11 mouse cellular contexts compared by ENCODE assay signal in genomic region chr8:94696566-94696965, GRCm38 (mm10). TPM values are rescaled to one million over a fixed set of nuclear protein-coding genes. Genes with fewer than 3 reads are reported as not detected.
DNase-seq lines count a peak whose midpoint lies in the region; ATAC-seq and TF ChIP-seq lines count a peak whose summit lies in the region.
"Had no signal": no experiment of that assay in that cellular context is flagged by ENCODE, and none has a peak within 500 bp of the region (broad histone marks: within the 10 kb centered on the region; RNA-seq: fewer than 3 reads in every experiment).

No protein-coding gene starts in this region.

- intact Hi-C loops in heart, postnatal 25 days (cut with DNase I) = no loop called here

- DNase-seq in heart, embryonic 10.5 days (ENCODE audit: low spot score) = no peak
- DNase-seq in heart, postnatal 25 days (ENCODE audit: low spot score) = no peak
- no peak for DNase-seq in CH12.LX (ENCODE audit: extremely low read depth)
- DNase-seq in midbrain, embryonic 11.5 days (ENCODE audit: low spot score, missing footprints) = peak; percentile 69
- DNase-seq in urinary bladder, adult 2 months (ENCODE audit: low spot score) = no peak
- no peak for DNase-seq in layer of hippocampus, adult 9-11 months
- DNase-seq: gastrocnemius, postnatal 25 days had no signal

- H3K4me1 ChIP-seq in heart, embryonic 10.5 days = peaks cover 10% of the 10 kb centered on the region
- peaks cover 7 to 32% of the 10 kb centered on the region in 2 experiments; a peak in 3 of 4 replicates for H3K4me1 ChIP-seq in CH12.LX (ENCODE audit: control insufficient read depth in 1 of 2, insufficient read depth in 2 of 2)
- H3K4me1 ChIP-seq in hindbrain, embryonic 12.5 days = peaks cover 13% of the 10 kb centered on the region
- H3K4me1 ChIP-seq in midbrain, embryonic 11.5 days (ENCODE audit: control insufficient read depth, insufficient read depth, low read length) = peaks cover 10% of the 10 kb centered on the region

- H3K27ac ChIP-seq in heart, embryonic 10.5 days = no peak overlapping the region
- no peak overlapping the region for H3K27ac ChIP-seq in CH12.LX (ENCODE audit: insufficient read depth, low read depth)
- no peak overlapping the region for H3K27ac ChIP-seq in hindbrain, embryonic 12.5 days
- no peak overlapping the region for H3K27ac ChIP-seq in midbrain, embryonic 11.5 days (ENCODE audit: low read depth, low read length)

- no peak for TF ChIP-seq POLR2A in CH12.LX (IDR thresholded peaks at IDR 0.05; ENCODE audit: low read depth, low read length)

- no peak for TF ChIP-seq CTCF in CH12.LX (conservative IDR thresholded peaks at IDR 0.05 in 1 of 2, IDR thresholded peaks at IDR 0.05 in 1 of 2; ENCODE audit: low read depth in 2 of 2, low read length in 2 of 2)

- TF ChIP-seq RAD21 in CH12.LX (IDR thresholded peaks at IDR 0.05; ENCODE audit: low read depth, low read length) = no peak

- in situ Hi-C loops in CH12.LX (cut with MboI; ENCODE audit: low pct_ligation_motif_present, low pct_unique_long_range_greater_than_20kb, low sequenced_read_pairs) = loop anchor here (10.0 kb wide), 3 partner anchors 102 to 362 kb away; no protein-coding TSS in a partner anchor

- H3K9me3 ChIP-seq in heart, embryonic 10.5 days = no peaks in the 10 kb centered on the region
- H3K9me3 ChIP-seq in CH12.LX (replicated peaks; ENCODE audit: low read length) = no peaks in the 10 kb centered on the region
- no peaks in the 10 kb centered on the region for H3K9me3 ChIP-seq in hindbrain, embryonic 12.5 days (replicated peaks)
- no peaks in the 10 kb centered on the region for H3K9me3 ChIP-seq in midbrain, embryonic 11.5 days (ENCODE audit: control insufficient read depth, low read length)

- H3K36me3 ChIP-seq in heart, embryonic 10.5 days = no peaks in the 10 kb centered on the region
- no peaks in the 10 kb centered on the region for H3K36me3 ChIP-seq in CH12.LX (replicated peaks in 1 of 2; ENCODE audit: control insufficient read depth in 1 of 2, insufficient read depth in 1 of 2, low read length in 1 of 2)
- no peaks in the 10 kb centered on the region for H3K36me3 ChIP-seq in hindbrain, embryonic 12.5 days
- H3K36me3 ChIP-seq in midbrain, embryonic 11.5 days (ENCODE audit: control insufficient read depth, insufficient read depth, low read length) = no peaks in the 10 kb centered on the region

- H3K4me2 ChIP-seq in CH12.LX (ENCODE audit: insufficient read depth, low read depth, poor library complexity, severe bottlenecking) = peak overlapping the region; percentile 70
- no peak overlapping the region for H3K4me2 ChIP-seq in hindbrain, embryonic 12.5 days (replicated peaks)
- no peak overlapping the region for H3K4me2 ChIP-seq in midbrain, embryonic 11.5 days

- 57% methylated on average over 3 of the region's 3 CpGs for WGBS in heart, embryonic 10.5 days
- WGBS in hindbrain, embryonic 12.5 days = 52% methylated on average over 3 of the region's 3 CpGs
- 52% methylated on average over 3 of the region's 3 CpGs for WGBS in midbrain, embryonic 11.5 days

- no peak for ATAC-seq in hindbrain, embryonic 12.5 days (ENCODE audit: low FRiP score)
- ATAC-seq in midbrain, embryonic 11.5 days (ENCODE audit: low FRiP score) = no peak
- no peak for ATAC-seq in monocyte, adult 5-6 weeks (replicated peaks; ENCODE audit: insufficient number of reproducible peaks, low FRiP score, low TSS enrichment, poor library complexity, severe bottlenecking)

- no peak overlapping the region for H3K9ac ChIP-seq in CH12.LX (ENCODE audit: insufficient read depth, low read depth)
- H3K9ac ChIP-seq in hindbrain, embryonic 12.5 days = no peak overlapping the region
- no peak overlapping the region for H3K9ac ChIP-seq in midbrain, embryonic 11.5 days (ENCODE audit: low read length)

- TF ChIP-seq EP300 in CH12.LX (IDR thresholded peaks at IDR 0.05; ENCODE audit: low read length) = no peak

- peak overlapping the region; percentile 57; the same call in 1 of the 2 replicates for H3K4me3 ChIP-seq in heart, embryonic 10.5 days
- H3K4me3 ChIP-seq in CH12.LX (replicated peaks in 1 of 3; ENCODE audit: low read depth in 2 of 3, low read length in 2 of 3, poor library complexity in 1 of 3) = no peak overlapping the region
- 0 out of 2 replicates have a peak overlapping the region, but pooled peaks have one; percentile 40 for H3K4me3 ChIP-seq in hindbrain, embryonic 12.5 days
- H3K4me3 ChIP-seq in midbrain, embryonic 11.5 days (ENCODE audit: low read depth, low read length) = no peak overlapping the region

- no peaks in the 10 kb centered on the region; the same call in 1 of the 2 replicates for H3K79me2 ChIP-seq in CH12.LX (replicated peaks; ENCODE audit: control insufficient read depth, extremely low read depth, insufficient read depth, poor library complexity, severe bottlenecking)

- peaks cover 74% of the 10 kb centered on the region for H3K27me3 ChIP-seq in heart, embryonic 10.5 days (ENCODE audit: insufficient read depth, poor library complexity, severe bottlenecking)
- peaks cover 27% of the 10 kb centered on the region for H3K27me3 ChIP-seq in CH12.LX (replicated peaks)
- peaks cover 66% of the 10 kb centered on the region for H3K27me3 ChIP-seq in hindbrain, embryonic 12.5 days
- H3K27me3 ChIP-seq in midbrain, embryonic 11.5 days (ENCODE audit: control insufficient read depth, insufficient read depth, low read length) = peaks cover 44% of the 10 kb centered on the region

- dilution Hi-C loops in CH12.LX (cut with MboI; ENCODE audit: extremely low pct_ligation_motif_present, extremely low pct_unique_long_range_greater_than_20kb, low sequenced_read_pairs) = no loop called here

TF ChIP-seq in CH12.LX, 34 proteins besides CTCF, POLR2A, EP300 and RAD21:
- no peak for TF ChIP-seq ELF1 (IDR thresholded peaks at IDR 0.05; ENCODE audit: low read depth, low read length)
- TF ChIP-seq USF1 (IDR thresholded peaks at IDR 0.05; ENCODE audit: low read depth, low read length) = no peak
- no peak for TF ChIP-seq MAZ (IDR thresholded peaks at IDR 0.05; ENCODE audit: low read depth, low read length)
- TF ChIP-seq NELFE (IDR thresholded peaks at IDR 0.05; ENCODE audit: low read depth, low read length) = no peak
- TF ChIP-seq MAFK (IDR thresholded peaks at IDR 0.05; ENCODE audit: insufficient replicate concordance, low read length) = no peak
- no peak for TF ChIP-seq NRF1 (IDR thresholded peaks at IDR 0.05; ENCODE audit: low read depth, low read length)
- no peak for TF ChIP-seq IRF4 (IDR thresholded peaks at IDR 0.05; ENCODE audit: low read depth, low read length)
- TF ChIP-seq KAT2A (IDR thresholded peaks at IDR 0.05; ENCODE audit: insufficient replicate concordance, low read length) = no peak
- no peak for TF ChIP-seq TBP (conservative IDR thresholded peaks at IDR 0.05; ENCODE audit: low read depth, low read length)
- no peak for TF ChIP-seq JUND (conservative IDR thresholded peaks at IDR 0.05; ENCODE audit: low read depth, low read length)
- no peak for TF ChIP-seq GABPA (IDR thresholded peaks at IDR 0.05; ENCODE audit: insufficient replicate concordance, low read depth, low read length)
- TF ChIP-seq SIN3A (IDR thresholded peaks at IDR 0.05; ENCODE audit: low read length) = no peak

RNA-seq across cellular contexts. Expression of gene Pllp, which starts 0.5 kb away (rescaled TPM):
- 0.20 and 1.1 TPM in 2 replicates for polyA plus RNA-seq in heart, embryonic 10.5 days (2016; fragmentation: Nextera tagmentation; extraction: Ambion mirVana)
- under 1 TPM in 1 of 2 experiments, not detected in 1; 0.39 TPM for total RNA-seq in heart, postnatal 25 days (2021)
- total RNA-seq in CH12.LX (2012; rRNA removed) = 25.9 and 29.5 TPM in 2 replicates
- 5.1 and 5.3 TPM in 2 replicates for total RNA-seq in CH12.LX (2014; rRNA removed)
- polyA plus RNA-seq in CH12.LX (2012; ENCODE audit: insufficient read length, low read depth) = 3.7 and 6.1 TPM in 2 replicates
- polyA plus RNA-seq in hindbrain, embryonic 12.5 days (2016; fragmentation: Nextera tagmentation; extraction: Ambion mirVana) = 0.25 and 0.41 TPM in 2 replicates
- 0.66 TPM in 1 of 2 replicates, not detected in the other for polyA plus RNA-seq in midbrain, embryonic 11.5 days (2014; fragmentation: Nextera tagmentation; extraction: Ambion mirVana)
- 82.4 and 99.3 TPM in 2 replicates for polyA plus RNA-seq in urinary bladder, adult 2 months (2012; rRNA removed)
- total RNA-seq in monocyte, adult 5-6 weeks (2017) = not detected in 3 replicates

RNA-seq across cellular contexts. Expression of gene Arl2bp, which starts 30.2 kb away (rescaled TPM):
- polyA plus RNA-seq in heart, embryonic 10.5 days (2016; fragmentation: Nextera tagmentation; extraction: Ambion mirVana) = 131 and 141 TPM in 2 replicates
- total RNA-seq in heart, postnatal 25 days (2021) = 10 to 100 TPM; 82.3 to 84.2 TPM
- 24.8 and 29.4 TPM in 2 replicates for total RNA-seq in CH12.LX (2012; rRNA removed)
- total RNA-seq in CH12.LX (2014; rRNA removed) = 71.2 and 85.1 TPM in 2 replicates
- polyA plus RNA-seq in CH12.LX (2012; ENCODE audit: insufficient read length, low read depth) = 107 and 114 TPM in 2 replicates
- polyA plus RNA-seq in hindbrain, embryonic 12.5 days (2016; fragmentation: Nextera tagmentation; extraction: Ambion mirVana) = 205 and 223 TPM in 2 replicates
- 94.6 and 108 TPM in 2 replicates for polyA plus RNA-seq in midbrain, embryonic 11.5 days (2014; fragmentation: Nextera tagmentation; extraction: Ambion mirVana)
- 113 and 116 TPM in 2 replicates for polyA plus RNA-seq in urinary bladder, adult 2 months (2012; rRNA removed)
- total RNA-seq in monocyte, adult 5-6 weeks (2017) = 40.4 to 122 TPM (median 48.4 TPM) in 3 replicates

RNA-seq across cellular contexts. Expression of gene Ccl22, which starts 48.8 kb away (rescaled TPM):
- not detected in 2 replicates for polyA plus RNA-seq in heart, embryonic 10.5 days (2016; fragmentation: Nextera tagmentation; extraction: Ambion mirVana)
- total RNA-seq in heart, postnatal 25 days (2021) = not detected
- 1,648 and 3,114 TPM in 2 replicates for total RNA-seq in CH12.LX (2012; rRNA removed)
- total RNA-seq in CH12.LX (2014; rRNA removed) = 1,111 and 1,396 TPM in 2 replicates
- polyA plus RNA-seq in CH12.LX (2012; ENCODE audit: insufficient read length, low read depth) = 4,019 and 4,546 TPM in 2 replicates
- not detected in 2 replicates for polyA plus RNA-seq in hindbrain, embryonic 12.5 days (2016; fragmentation: Nextera tagmentation; extraction: Ambion mirVana)
- polyA plus RNA-seq in midbrain, embryonic 11.5 days (2014; fragmentation: Nextera tagmentation; extraction: Ambion mirVana) = not detected in 2 replicates
- 1.6 and 2.3 TPM in 2 replicates for polyA plus RNA-seq in urinary bladder, adult 2 months (2012; rRNA removed)
- total RNA-seq in monocyte, adult 5-6 weeks (2017) = 0.11 to 0.87 TPM (median 0.57 TPM) in 3 replicates
- total RNA-seq: gastrocnemius, postnatal 25 days had no signal
- polyA plus RNA-seq: embryonic facial prominence, embryonic 11.5 days; lung, embryonic 16.5 days had no signal

Comparison
In these comparisons a context has a peak if more than half of its experiments do, and no peak if none do; other contexts are left out.
1. H3K4me3 ChIP-seq: peak in heart, embryonic 10.5 days (single experiment) and hindbrain, embryonic 12.5 days (single experiment); none in CH12.LX (0 of 3) and midbrain, embryonic 11.5 days (single experiment).
2. RNA of gene Pllp, which starts 0.5 kb away (polyA plus RNA-seq): 82.4 to 99.3 TPM in urinary bladder, adult 2 months; 3.7 to 6.1 TPM in CH12.LX, 0.20 to 1.1 TPM in heart, embryonic 10.5 days, 0.66 TPM in midbrain, embryonic 11.5 days and 0.25 to 0.41 TPM in hindbrain, embryonic 12.5 days; every median in the first group is over 10 times any median in the second.
3. RNA of gene Ccl22, which starts 48.8 kb away (polyA plus RNA-seq): 4,019 to 4,546 TPM in CH12.LX; 1.6 to 2.3 TPM in urinary bladder, adult 2 months, not detected in heart, embryonic 10.5 days, not detected in hindbrain, embryonic 12.5 days and not detected in midbrain, embryonic 11.5 days; every median in the first group is over 1,000 times any median in the second.